Mouse (Mus musculus) c-Kit-positive CD71-negative TER-119-negative erythroid progenitor cells, embryonic 14.5 days (primary cell): ENCODE measurements around the gene Steap3.

Experiments
- DNase-seq: peaks from one replicate; pipeline ENCODE4 v3.0.0-alpha.2; 2013; ENCODE audit warnings: low read depth

Gene Steap3

DNA sequence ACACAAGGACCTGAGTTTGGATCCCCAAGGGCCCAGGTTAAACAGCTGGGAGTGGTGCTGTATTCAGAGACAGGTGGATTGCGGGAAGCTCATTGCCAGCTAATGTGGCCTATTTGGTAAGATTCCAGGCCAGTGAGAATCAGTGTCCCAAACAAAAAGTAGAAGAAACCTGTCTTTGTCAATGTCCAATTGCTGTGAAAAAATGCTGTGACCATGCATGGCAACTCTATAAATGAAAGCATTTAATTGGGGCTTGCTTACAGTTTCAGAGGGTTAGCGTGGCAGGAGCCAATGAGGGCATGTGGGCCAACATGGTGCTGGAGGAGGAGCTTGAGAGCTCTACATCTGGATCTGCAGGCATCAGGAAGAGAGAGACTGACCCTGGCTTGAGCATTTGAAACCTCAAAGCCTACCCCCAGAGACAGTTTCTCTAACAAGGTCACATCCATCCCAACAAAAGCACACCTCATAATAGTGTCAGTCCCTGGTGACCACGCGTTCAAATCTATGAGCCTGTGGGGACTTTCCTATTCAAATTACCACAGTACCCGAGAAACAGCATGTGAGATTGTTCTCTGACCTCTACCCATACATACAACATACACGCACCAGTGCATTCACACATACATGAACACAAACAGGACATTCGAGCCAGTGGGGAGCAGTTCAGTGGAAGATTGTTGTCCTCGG, 126.8 kb downstream of the Steap3 start:
- DNase-seq, result no peak

DNA sequence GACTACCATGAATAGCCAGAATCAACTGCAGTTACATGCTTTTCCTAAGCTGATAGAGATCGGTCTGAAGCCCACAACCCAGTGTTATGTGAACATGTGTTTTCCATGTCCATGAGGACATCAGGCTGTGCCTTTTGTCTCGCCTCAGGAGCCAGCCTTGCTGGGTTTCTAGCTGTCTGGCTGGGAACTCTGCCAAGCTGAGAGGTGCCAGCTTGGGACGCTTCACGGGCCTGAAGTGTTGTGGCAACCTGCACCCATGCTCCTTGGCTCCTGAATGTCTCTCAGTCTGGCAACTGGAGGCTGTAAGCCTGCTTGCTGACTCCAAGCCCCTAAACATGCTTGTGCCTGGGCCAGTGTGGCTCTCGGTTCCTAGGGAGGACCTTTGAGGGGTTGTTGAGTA, 130.0 kb downstream of the Steap3 start:
- no peak for DNase-seq
